Mouse (Mus musculus) lung, postnatal 0 days (tissue): ENCODE results near the gene Jade1.

Experiments
- CTCF ChIP-seq: IDR thresholded peaks from 2 replicates; pipeline ENCODE4 v1.5.1; 2016; ENCODE audit warnings: antibody characterized with exemption, mild to moderate bottlenecking
- EP300 ChIP-seq: IDR thresholded peaks from 2 replicates; pipeline ENCODE4 v1.6.1; 2016; ENCODE audit warnings: antibody characterized with exemption, mild to moderate bottlenecking, control low read depth

GRCm38 (mm10) chr3:41574720-41575435 is 19.3 kb downstream of the Jade1 start:
- TF ChIP-seq CTCF = no peak
- no peak for TF ChIP-seq EP300
